8 mouse cellular contexts compared by ENCODE assay signal in the genomic region with DNA sequence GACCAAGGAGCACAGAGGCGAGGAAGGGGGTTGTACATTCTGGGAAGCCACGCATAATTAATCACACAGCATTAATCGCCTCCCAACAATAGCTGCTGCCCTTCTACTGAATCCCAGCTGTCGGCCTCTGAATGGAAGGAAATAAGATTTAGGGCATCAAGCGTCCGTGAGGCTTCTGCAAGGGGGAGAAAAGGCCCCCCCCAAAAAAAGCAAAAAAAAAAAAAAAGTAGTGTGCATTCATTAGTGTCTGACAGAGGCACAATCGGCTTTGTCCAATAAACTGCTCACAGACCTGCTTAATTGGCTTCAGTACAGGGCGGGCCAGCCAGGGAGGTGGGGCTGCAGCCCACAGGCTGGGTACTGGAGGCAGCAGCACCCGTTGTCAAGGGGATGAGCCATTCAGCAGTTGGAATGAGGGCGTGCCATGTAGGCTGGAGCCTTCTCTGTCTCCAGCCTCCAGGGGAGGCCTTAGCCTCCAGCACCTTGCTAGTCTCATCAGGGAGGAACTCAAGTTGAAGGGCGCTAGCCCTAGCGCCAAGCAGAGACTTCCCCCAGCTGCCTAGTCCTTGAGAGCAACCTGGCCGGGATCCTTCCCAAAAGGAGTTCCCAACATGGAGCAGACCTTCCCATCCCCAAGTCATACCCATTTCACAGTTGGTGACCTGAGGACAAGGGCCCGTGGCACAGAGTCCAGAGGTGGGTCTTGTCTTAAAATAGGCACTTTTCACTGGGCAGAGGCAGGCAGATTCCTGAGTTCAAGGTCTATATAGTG. TPM values are rescaled to one million over a fixed set of nuclear protein-coding genes. Genes with fewer than 3 reads are reported as not detected.
DNase-seq lines count a peak whose midpoint lies in the region; ATAC-seq lines count a peak whose summit lies in the region.

No protein-coding gene starts in this region.

- H3K9ac ChIP-seq in hindbrain, embryonic 11.5 days (ENCODE audit: low read depth, low read length), result peak overlapping the region; percentile 95; the same call in 1 of the 2 replicates
- peak overlapping the region; percentile 97 for H3K9ac ChIP-seq in midbrain, embryonic 11.5 days (ENCODE audit: low read length)
- peak overlapping the region; percentile 55 for H3K9ac ChIP-seq in stomach, embryonic 16.5 days (ENCODE audit: low read length)

- H3K4me3 ChIP-seq in hindbrain, embryonic 11.5 days (ENCODE audit: low read depth, low read length), result peak overlapping the region; percentile 96
- H3K4me3 ChIP-seq in midbrain, embryonic 11.5 days (ENCODE audit: low read depth, low read length), result peak overlapping the region; percentile 96
- peak overlapping the region; percentile 83 for H3K4me3 ChIP-seq in stomach, embryonic 16.5 days (replicated peaks; ENCODE audit: low read length)

- H3K4me2 ChIP-seq in hindbrain, embryonic 11.5 days (replicated peaks; ENCODE audit: low read depth, low read length), result peak overlapping the region; percentile 74
- H3K4me2 ChIP-seq in midbrain, embryonic 11.5 days, result peak overlapping the region; percentile 42
- peak overlapping the region; percentile 80 for H3K4me2 ChIP-seq in stomach, embryonic 16.5 days (ENCODE audit: low read depth, low read length)

- H3K36me3 ChIP-seq in hindbrain, embryonic 11.5 days (ENCODE audit: control insufficient read depth, insufficient read depth, low read length), result no peaks in the 10 kb centered on the region
- peaks cover 3% of the 10 kb centered on the region; the same call in 1 of the 2 replicates for H3K36me3 ChIP-seq in midbrain, embryonic 11.5 days (ENCODE audit: control insufficient read depth, insufficient read depth, low read length)
- no peaks in the 10 kb centered on the region for H3K36me3 ChIP-seq in stomach, embryonic 16.5 days (ENCODE audit: control insufficient read depth, insufficient read depth, low read length)

- H3K9me3 ChIP-seq in hindbrain, embryonic 11.5 days (ENCODE audit: control insufficient read depth, low read length), result no peaks in the 10 kb centered on the region
- H3K9me3 ChIP-seq in midbrain, embryonic 11.5 days (ENCODE audit: control insufficient read depth, low read length), result no peaks in the 10 kb centered on the region
- H3K9me3 ChIP-seq in stomach, embryonic 16.5 days (replicated peaks; ENCODE audit: control insufficient read depth, low read length), result no peaks in the 10 kb centered on the region

- peak; percentile 86 for ATAC-seq in hindbrain, embryonic 11.5 days (ENCODE audit: low FRiP score)
- peak; percentile 87 for ATAC-seq in midbrain, embryonic 11.5 days (ENCODE audit: low FRiP score)
- ATAC-seq in stomach, embryonic 16.5 days (ENCODE audit: insufficient read depth, low FRiP score), result peak; percentile 34; the same call in 1 of the 2 replicates

- 20% methylated on average over 14 of the region's 14 CpGs for WGBS in hindbrain, embryonic 11.5 days
- WGBS in midbrain, embryonic 11.5 days, result 10% methylated on average over 14 of the region's 14 CpGs
- WGBS in stomach, embryonic 16.5 days, result 36% methylated on average over 14 of the region's 14 CpGs

- H3K4me1 ChIP-seq in hindbrain, embryonic 11.5 days (replicated peaks; ENCODE audit: control insufficient read depth, insufficient read depth, low read length), result peaks cover 50% of the 10 kb centered on the region
- H3K4me1 ChIP-seq in midbrain, embryonic 11.5 days (ENCODE audit: control insufficient read depth, insufficient read depth, low read length), result peaks cover 63% of the 10 kb centered on the region
- peaks cover 83% of the 10 kb centered on the region for H3K4me1 ChIP-seq in stomach, embryonic 16.5 days (ENCODE audit: control insufficient read depth, insufficient read depth, low read length)

- no peaks in the 10 kb centered on the region for H3K27me3 ChIP-seq in hindbrain, embryonic 11.5 days (ENCODE audit: control insufficient read depth, insufficient read depth, low read length)
- no peaks in the 10 kb centered on the region for H3K27me3 ChIP-seq in midbrain, embryonic 11.5 days (ENCODE audit: control insufficient read depth, insufficient read depth, low read length)
- H3K27me3 ChIP-seq in stomach, embryonic 16.5 days (ENCODE audit: control insufficient read depth, insufficient read depth, low read length), result no peaks in the 10 kb centered on the region

- peak; percentile 44 for DNase-seq in gastrocnemius, postnatal 25 days
- no peak for DNase-seq in gastrocnemius, postnatal 4 days (ENCODE audit: low spot score in 2 of 2)
- peak; percentile 96 for DNase-seq in ZHBTc4 (ENCODE audit: low read depth, low spot score)
- DNase-seq in hindbrain, embryonic 11.5 days (ENCODE audit: low spot score), result peak; percentile 91
- peak; percentile 89 for DNase-seq in layer of hippocampus, adult 9-11 months
- peak; percentile 96 for DNase-seq in midbrain, embryonic 11.5 days (ENCODE audit: low spot score, missing footprints)
- DNase-seq in spleen, postnatal 4 days (ENCODE audit: low spot score in 2 of 2), result no peak

- H3K27ac ChIP-seq in hindbrain, embryonic 11.5 days (ENCODE audit: low read depth, low read length), result peak overlapping the region; percentile 94
- peak overlapping the region; percentile 92 for H3K27ac ChIP-seq in midbrain, embryonic 11.5 days (ENCODE audit: low read depth, low read length)
- H3K27ac ChIP-seq in stomach, embryonic 16.5 days (ENCODE audit: low read length), result peak overlapping the region; percentile 72

RNA-seq across cellular contexts. Expression of a gene that starts 15.7 kb away (rescaled TPM):
- 1 to 10 TPM; 7.0 to 9.2 TPM for total RNA-seq in gastrocnemius, postnatal 25 days (2021)
- total RNA-seq in gastrocnemius, postnatal 4 days (2021), result 10 to 100 TPM; 48.4 to 52.9 TPM
- 48.9 and 66.8 TPM in 2 replicates for polyA plus RNA-seq in hindbrain, embryonic 11.5 days (2014; fragmentation: Nextera tagmentation; extraction: Ambion mirVana)
- polyA plus RNA-seq in midbrain, embryonic 11.5 days (2014; fragmentation: Nextera tagmentation; extraction: Ambion mirVana), result 40.8 and 47.5 TPM in 2 replicates
- polyA plus RNA-seq in stomach, embryonic 16.5 days (2015; fragmentation: Nextera tagmentation; extraction: Ambion mirVana), result 14.1 and 15.4 TPM in 2 replicates

RNA-seq across cellular contexts. Expression of a gene that starts 55.8 kb away (rescaled TPM):
- 10 to 100 TPM; 22.0 to 23.9 TPM for total RNA-seq in gastrocnemius, postnatal 25 days (2021)
- total RNA-seq in gastrocnemius, postnatal 4 days (2021), result 10 to 100 TPM; 40.9 to 45.4 TPM
- polyA plus RNA-seq in hindbrain, embryonic 11.5 days (2014; fragmentation: Nextera tagmentation; extraction: Ambion mirVana), result 29.6 and 31.2 TPM in 2 replicates
- polyA plus RNA-seq in midbrain, embryonic 11.5 days (2014; fragmentation: Nextera tagmentation; extraction: Ambion mirVana), result 28.2 and 29.8 TPM in 2 replicates
- polyA plus RNA-seq in stomach, embryonic 16.5 days (2015; fragmentation: Nextera tagmentation; extraction: Ambion mirVana), result 28.2 and 31.5 TPM in 2 replicates

Comparison
In these comparisons a context has a peak if more than half of its experiments do, and no peak if none do; other contexts are left out.
1. DNase-seq: peak in gastrocnemius, postnatal 25 days (single experiment), ZHBTc4 (single experiment), hindbrain, embryonic 11.5 days (single experiment), layer of hippocampus, adult 9-11 months (single experiment) and midbrain, embryonic 11.5 days (single experiment); none in gastrocnemius, postnatal 4 days (0 of 2) and spleen, postnatal 4 days (0 of 2).
2. ATAC-seq: peak in every context shown above with its lines; median percentile 87 in midbrain, embryonic 11.5 days; 86 in hindbrain, embryonic 11.5 days; 34 in stomach, embryonic 16.5 days.
3. Peak in every context shown above with its lines, with median percentiles within 50 percentile points of each other: H3K27ac ChIP-seq, H3K4me2 ChIP-seq, H3K4me3 ChIP-seq and H3K9ac ChIP-seq.